Mouse (Mus musculus): ENCODE measurements around the gene Tmed6.
"Not testable (repeated sequence)": the region's sequence is repeated elsewhere in the genome, so short reads cannot be mapped to it uniquely, and the experiment has no call there.

The Tmed6 gene

GRCm38 (mm10) chr8:107074128-107074527, 8.7 kb upstream of the Tmed6 start:
- no peak for DNase-seq (ENCODE audit: low read depth, low spot score)

GRCm38 (mm10) chr8:107073706-107074105, 8.3 kb upstream of the Tmed6 start:
- DNase-seq (ENCODE audit: low read depth, low spot score): no peak

GRCm38 (mm10) chr8:107062613-107063012, 2.8 kb downstream of the Tmed6 start:
- no peak for DNase-seq (ENCODE audit: low read depth, low spot score)

- no peak for DNase-seq (ENCODE audit: low read depth, low spot score)
Measured at GRCm38 (mm10) chr8:107056973-107057369, 8.5 kb downstream of the Tmed6 start.

- peak; percentile 96 for DNase-seq (ENCODE audit: low read depth, low spot score)
Measured at GRCm38 (mm10) chr8:107056076-107056972, 9.1 kb downstream of the Tmed6 start, which contains the start of the genes Cog8 and Nip7. Cog8 (minus strand) TSS chr8:107056689. Nip7 (plus strand) TSS chr8:107056877.

- DNase-seq (ENCODE audit: low read depth, low spot score): no peak
Measured at GRCm38 (mm10) chr8:107052046-107052445, 13.4 kb downstream of the Tmed6 start.

GRCm38 (mm10) chr8:107049480-107049879, 16.0 kb downstream of the Tmed6 start:
- DNase-seq (ENCODE audit: low read depth, low spot score): no peak

- DNase-seq (ENCODE audit: low read depth, low spot score): peak; percentile 65
Measured at GRCm38 (mm10) chr8:107048061-107048941, 17.1 kb downstream of the Tmed6 start, which contains the start of gene Pdf. Pdf (minus strand) TSS chr8:107048614.

GRCm38 (mm10) chr8:107046976-107047375, 18.5 kb downstream of the Tmed6 start:
- no peak for DNase-seq (ENCODE audit: low read depth, low spot score)

- DNase-seq (ENCODE audit: low read depth, low spot score): no peak
Measured at GRCm38 (mm10) chr8:107045478-107045877, 20.0 kb downstream of the Tmed6 start.

GRCm38 (mm10) chr8:107040632-107041031, 24.8 kb downstream of the Tmed6 start:
- DNase-seq (ENCODE audit: low read depth, low spot score): no peak

- DNase-seq (ENCODE audit: low read depth, low spot score): no peak
Measured at GRCm38 (mm10) chr8:107036626-107037025, 28.8 kb downstream of the Tmed6 start.

GRCm38 (mm10) chr8:107035641-107036040, 29.8 kb downstream of the Tmed6 start:
- DNase-seq (ENCODE audit: low read depth, low spot score): no peak

- DNase-seq (ENCODE audit: low read depth, low spot score): not testable (repeated sequence)
Measured at GRCm38 (mm10) chr8:107033609-107034008, 31.8 kb downstream of the Tmed6 start.

GRCm38 (mm10) chr8:107031577-107032090, 33.8 kb downstream of the Tmed6 start:
- no peak for DNase-seq (ENCODE audit: low read depth, low spot score)

- peak; percentile 91 for DNase-seq (ENCODE audit: low read depth, low spot score)
Measured at GRCm38 (mm10) chr8:107030650-107031576, 34.5 kb downstream of the Tmed6 start, which contains the start of gene Vps4a. Vps4a (plus strand) TSS chr8:107031222.

GRCm38 (mm10) chr8:107030058-107030457, 35.4 kb downstream of the Tmed6 start:
- DNase-seq (ENCODE audit: low read depth, low spot score): no peak

- DNase-seq (ENCODE audit: low read depth, low spot score): no peak
Measured at GRCm38 (mm10) chr8:107029310-107029709, 36.1 kb downstream of the Tmed6 start.

- DNase-seq (ENCODE audit: low read depth, low spot score): no peak
Measured at GRCm38 (mm10) chr8:107023479-107023878, 42.0 kb downstream of the Tmed6 start.

- DNase-seq (ENCODE audit: low read depth, low spot score): no peak
Measured at GRCm38 (mm10) chr8:107014915-107015314, 50.5 kb downstream of the Tmed6 start.

GRCm38 (mm10) chr8:107012666-107013065, 52.8 kb downstream of the Tmed6 start:
- no peak for DNase-seq (ENCODE audit: low read depth, low spot score)

Measured in retina, postnatal 7 days (tissue).